Mouse (Mus musculus) spleen, adult 2 months (tissue): Measurements from ENCODE around the gene Pnrc2.

ENCODE experiments used
- CTCF ChIP-seq: fragments of 200-500 bp; IDR thresholded peaks from 2 replicates; pipeline ENCODE4 v1.5.1; 2011; ENCODE audit warnings: mild to moderate bottlenecking, inconsistent platforms; ENCODE audit not compliant: insufficient read depth, insufficient read length, insufficient replicate concordance; ENCODE audit errors: extremely low read depth
- POLR2A ChIP-seq: fragments of 200-500 bp; IDR thresholded peaks from 2 replicates; pipeline ENCODE4 v1.6.1; 2011; ENCODE audit warnings: low read depth, low read length, inconsistent platforms

DNA sequence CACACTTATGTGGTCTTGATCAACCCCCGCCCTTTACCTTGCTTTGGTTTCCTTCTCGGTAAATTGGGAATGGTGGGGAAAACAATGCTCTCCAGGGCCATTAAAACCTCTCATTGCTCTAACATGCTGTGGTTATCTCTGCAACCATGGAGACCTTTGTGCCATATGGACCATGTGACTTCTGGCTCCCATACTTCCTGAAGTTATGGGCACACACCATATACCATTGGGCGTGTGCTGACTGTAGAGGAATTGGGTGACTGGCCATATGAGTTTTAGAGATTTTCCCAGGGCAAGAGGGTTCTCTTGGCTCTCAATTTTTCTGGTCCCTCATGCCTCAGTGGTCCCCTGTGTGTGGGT lies 45.6 kb upstream of the Pnrc2 start:
- no peak for TF ChIP-seq CTCF
- TF ChIP-seq POLR2A, result no peak
